Mouse (Mus musculus): ENCODE results near the gene Emp1.

The Emp1 gene

DNA sequence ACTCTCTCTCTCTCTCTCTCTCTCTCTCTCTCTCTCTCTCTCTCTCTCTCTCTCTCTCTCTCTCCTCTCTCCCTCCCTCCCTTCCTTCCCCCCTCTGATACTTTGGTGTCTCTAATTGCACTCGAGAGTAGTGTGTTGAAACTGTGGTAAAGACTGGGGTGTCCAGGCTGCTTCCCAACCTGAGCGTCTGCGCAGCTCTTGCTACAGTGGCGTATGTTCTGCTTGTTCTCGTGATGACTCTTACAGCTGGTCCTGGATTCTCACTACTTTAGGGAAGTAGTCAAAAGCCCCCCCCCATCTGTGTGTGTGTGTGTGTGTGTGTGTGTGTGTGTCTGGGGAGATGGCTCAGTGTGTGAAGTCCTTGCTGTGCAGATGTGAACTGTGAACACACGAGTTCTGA is 50.3 kb downstream of the Emp1 start:
- no peak for DNase-seq

GRCm38 (mm10) chr6:135417459-135417858 is 55.1 kb downstream of the Emp1 start:
- DNase-seq: peak; percentile 68

DNA sequence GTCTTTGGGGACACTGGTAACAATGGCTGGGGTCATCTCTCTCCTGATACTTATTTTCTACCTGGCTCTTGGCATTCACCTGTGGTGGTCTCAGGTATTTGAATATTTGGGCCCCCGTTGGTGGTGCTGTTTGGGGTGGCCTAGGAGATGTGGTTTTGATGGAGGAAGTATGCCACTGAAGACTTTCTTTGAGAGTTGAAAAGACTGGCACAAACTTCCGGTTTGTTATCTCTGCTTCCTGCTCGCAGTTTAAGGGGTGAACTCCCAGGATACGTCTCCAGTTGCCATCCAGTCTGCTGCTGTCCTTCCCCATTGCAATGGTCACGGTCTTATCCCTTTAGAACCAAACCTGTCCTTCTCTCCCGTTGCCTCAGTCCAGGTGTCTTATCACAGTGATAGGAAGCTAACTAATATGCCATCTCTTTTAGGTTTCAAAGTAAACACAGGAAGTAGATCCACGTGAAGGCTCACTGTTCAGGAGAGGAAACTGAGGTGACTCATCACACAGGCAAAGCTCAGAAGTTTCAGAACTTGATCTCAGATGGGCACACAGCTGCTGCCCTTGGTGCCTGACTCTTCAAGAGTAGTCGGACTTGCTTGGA is 56.0 kb downstream of the Emp1 start:
- DNase-seq: no peak

DNA sequence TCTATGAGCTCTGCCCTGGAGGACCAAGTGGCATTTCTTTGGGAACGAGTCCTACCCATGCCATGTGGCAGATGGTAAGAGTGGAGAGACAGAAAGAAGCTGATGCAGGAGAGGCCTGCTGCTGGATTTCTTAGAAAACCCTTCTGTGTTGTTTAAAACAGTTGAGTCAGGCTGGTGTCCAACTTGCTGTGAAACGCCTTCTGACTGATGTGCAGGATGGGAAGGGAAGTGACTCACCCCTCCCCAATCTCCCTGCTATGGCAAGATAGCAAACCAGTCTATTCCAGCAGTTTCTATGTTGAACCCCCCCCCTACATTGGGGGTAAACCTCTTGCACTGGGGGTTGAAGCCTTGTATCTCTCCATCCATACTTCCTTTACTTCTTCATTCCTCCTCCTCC is 65.9 kb downstream of the Emp1 start:
- no peak for DNase-seq

- DNase-seq: peak; percentile 78
These were observed 67.0 kb downstream of the Emp1 start for GRCm38 (mm10) chr6:135429268-135429909.

DNA sequence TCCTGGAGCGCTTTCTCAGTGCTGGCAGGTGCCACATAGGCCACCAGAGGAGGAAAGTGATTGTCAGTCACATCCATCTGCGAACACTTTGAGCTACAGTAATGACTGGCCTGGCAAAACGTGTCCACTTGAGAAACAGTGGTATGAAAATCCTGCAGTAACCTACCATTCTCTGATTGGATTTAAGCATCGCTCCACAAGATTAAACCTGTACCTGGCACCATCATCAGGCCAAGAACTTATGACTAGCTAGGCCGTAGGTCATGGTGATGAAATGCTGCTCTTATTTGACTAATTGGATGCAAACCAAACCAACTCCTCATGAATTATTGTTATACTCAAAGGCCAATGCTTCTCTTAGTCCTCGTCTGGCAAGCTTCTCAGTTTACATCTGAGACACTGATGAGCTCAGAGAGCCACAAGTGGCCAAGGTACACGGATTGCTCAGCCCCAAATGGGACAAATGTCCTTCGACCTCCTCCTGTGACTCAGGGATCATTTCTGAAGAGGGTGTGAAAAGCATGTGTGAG is 68.2 kb downstream of the Emp1 start:
- DNase-seq: no peak

Data from retina, postnatal 1 day (tissue).